Mouse (Mus musculus): ENCODE measurements around the gene Ankrd24. TPM values are rescaled to one million over a fixed set of nuclear protein-coding genes. Genes with fewer than 3 reads are reported as not detected.
A peak's percentile ranks its signal among the peaks of the same experiment; 100 is the strongest.

The Ankrd24 gene
- polyA plus RNA-seq, 1 experiment from 2014 or later = 4.1 TPM

DNA sequence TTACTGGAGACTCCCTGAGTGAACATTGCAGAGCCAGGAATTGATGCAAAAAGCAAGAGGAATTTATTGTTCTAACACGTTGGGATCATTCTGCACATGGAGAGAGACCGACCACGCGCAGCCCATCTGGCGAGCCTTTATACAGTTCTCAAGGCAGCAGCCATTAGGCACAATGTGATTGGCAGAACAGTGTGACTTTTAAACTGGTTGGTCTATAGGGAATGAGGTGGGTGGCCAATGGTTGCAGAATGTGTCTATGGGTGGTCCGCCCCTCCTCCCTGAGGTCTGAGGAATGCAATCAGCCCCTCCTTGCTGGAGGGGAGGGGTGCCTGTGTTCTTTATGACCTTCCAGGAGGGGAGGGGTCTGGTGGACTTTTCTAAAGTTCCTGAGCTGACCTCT, 12.9 kb upstream of the Ankrd24 start:
- Histone ChIP-seq H3K4me1 (replicated peaks; ENCODE audit: control insufficient read depth, insufficient read depth, low read length) (no peaks in the 10 kb centered on the region), H3K9me3 (ENCODE audit: control insufficient read depth, low read length) (no peaks in the 10 kb centered on the region), H3K9ac (ENCODE audit: low read length) (no peak overlapping the region), H3K4me3 (ENCODE audit: low read depth, low read length) (no peak overlapping the region), H3K36me3 (ENCODE audit: control insufficient read depth, insufficient read depth, low read length) (no peaks in the 10 kb centered on the region), H3K27ac (ENCODE audit: low read depth, low read length) (no peak overlapping the region), H3K4me2 (ENCODE audit: low read depth, low read length, severe bottlenecking) (no peak overlapping the region), H3K27me3 (ENCODE audit: control insufficient read depth, insufficient read depth, low read length) (no peaks in the 10 kb centered on the region)
- WGBS = 69% methylated on average over 6 of the region's 6 CpGs
- DNase-seq (ENCODE audit: low spot score) (no peak), ATAC-seq (replicated peaks; ENCODE audit: low FRiP score) (no peak)

- ATAC-seq (replicated peaks; ENCODE audit: low FRiP score) = no peak
- no peak overlapping the region for H3K27ac ChIP-seq (ENCODE audit: low read depth, low read length)
Measured at GRCm38 (mm10) chr10:81619976-81620375, 8.4 kb upstream of the Ankrd24 start.

GRCm38 (mm10) chr10:81620786-81621185, 7.6 kb upstream of the Ankrd24 start:
- Histone ChIP-seq H3K27ac (ENCODE audit: low read depth, low read length) (no peak overlapping the region), H3K4me1 (replicated peaks; ENCODE audit: control insufficient read depth, insufficient read depth, low read length) (no peaks in the 10 kb centered on the region), H3K9ac (ENCODE audit: low read length) (no peak overlapping the region), H3K4me3 (ENCODE audit: low read depth, low read length) (no peak overlapping the region), H3K9me3 (ENCODE audit: control insufficient read depth, low read length) (no peaks in the 10 kb centered on the region), H3K4me2 (ENCODE audit: low read depth, low read length, severe bottlenecking) (no peak overlapping the region), H3K36me3 (ENCODE audit: control insufficient read depth, insufficient read depth, low read length) (no peaks in the 10 kb centered on the region; the same call in 1 of the 2 replicates), H3K27me3 (ENCODE audit: control insufficient read depth, insufficient read depth, low read length) (no peaks in the 10 kb centered on the region)
- DNase-seq (ENCODE audit: low spot score) (no peak), ATAC-seq (replicated peaks; ENCODE audit: low FRiP score) (no peak)
- WGBS = 67% methylated on average over 9 of the region's 9 CpGs

More at GRCm38 (mm10) chr10:81619976-81620375, 8.4 kb upstream of the Ankrd24 start:
- no peak overlapping the region for H3K4me2 ChIP-seq (ENCODE audit: low read depth, low read length, severe bottlenecking)
- H3K27me3 ChIP-seq (ENCODE audit: control insufficient read depth, insufficient read depth, low read length) = no peaks in the 10 kb centered on the region
- no peaks in the 10 kb centered on the region; the same call in 1 of the 2 replicates for H3K36me3 ChIP-seq (ENCODE audit: control insufficient read depth, insufficient read depth, low read length)
- WGBS = 89% methylated on average over 5 of the region's 5 CpGs
- DNase-seq (ENCODE audit: low spot score) = no peak
- H3K4me1 ChIP-seq (replicated peaks; ENCODE audit: control insufficient read depth, insufficient read depth, low read length) = no peaks in the 10 kb centered on the region
- no peak overlapping the region for H3K9ac ChIP-seq (ENCODE audit: low read length)
- no peaks in the 10 kb centered on the region for H3K9me3 ChIP-seq (ENCODE audit: control insufficient read depth, low read length)
- no peak overlapping the region for H3K4me3 ChIP-seq (ENCODE audit: low read depth, low read length)

DNA sequence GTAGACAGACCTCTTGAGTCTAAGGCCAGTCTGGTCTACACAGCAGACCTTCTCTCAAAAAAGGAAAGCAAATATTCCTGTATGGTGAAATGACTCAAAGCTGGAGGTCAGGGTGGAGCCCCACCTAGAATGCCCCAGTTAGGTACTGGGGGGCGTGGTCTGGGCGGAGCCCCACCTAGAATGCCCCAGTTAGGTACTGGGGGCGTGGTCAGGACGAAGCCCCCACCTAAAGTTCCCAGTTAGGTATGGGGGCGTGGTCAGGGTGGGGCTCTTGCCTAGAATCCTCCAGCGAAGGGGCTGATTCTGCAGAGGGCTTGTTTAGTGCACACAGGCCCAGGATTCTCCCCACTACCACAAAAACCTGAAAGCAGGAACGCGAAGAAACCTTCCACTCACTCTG, 4.9 kb upstream of the Ankrd24 start:
- Histone ChIP-seq H3K9me3 (ENCODE audit: control insufficient read depth, low read length) (no peaks in the 10 kb centered on the region), H3K4me1 (replicated peaks; ENCODE audit: control insufficient read depth, insufficient read depth, low read length) (peaks cover 8% of the 10 kb centered on the region), H3K9ac (ENCODE audit: low read length) (no peak overlapping the region), H3K4me3 (ENCODE audit: low read depth, low read length) (no peak overlapping the region), H3K27me3 (ENCODE audit: control insufficient read depth, insufficient read depth, low read length) (no peaks in the 10 kb centered on the region), H3K36me3 (ENCODE audit: control insufficient read depth, insufficient read depth, low read length) (no peaks in the 10 kb centered on the region; the same call in 1 of the 2 replicates), H3K4me2 (ENCODE audit: low read depth, low read length, severe bottlenecking) (no peak overlapping the region), H3K27ac (ENCODE audit: low read depth, low read length) (no peak overlapping the region)
- DNase-seq (ENCODE audit: low spot score) (no peak), ATAC-seq (replicated peaks; ENCODE audit: low FRiP score) (no peak)
- WGBS = 60% methylated on average over 8 of the region's 8 CpGs

DNA sequence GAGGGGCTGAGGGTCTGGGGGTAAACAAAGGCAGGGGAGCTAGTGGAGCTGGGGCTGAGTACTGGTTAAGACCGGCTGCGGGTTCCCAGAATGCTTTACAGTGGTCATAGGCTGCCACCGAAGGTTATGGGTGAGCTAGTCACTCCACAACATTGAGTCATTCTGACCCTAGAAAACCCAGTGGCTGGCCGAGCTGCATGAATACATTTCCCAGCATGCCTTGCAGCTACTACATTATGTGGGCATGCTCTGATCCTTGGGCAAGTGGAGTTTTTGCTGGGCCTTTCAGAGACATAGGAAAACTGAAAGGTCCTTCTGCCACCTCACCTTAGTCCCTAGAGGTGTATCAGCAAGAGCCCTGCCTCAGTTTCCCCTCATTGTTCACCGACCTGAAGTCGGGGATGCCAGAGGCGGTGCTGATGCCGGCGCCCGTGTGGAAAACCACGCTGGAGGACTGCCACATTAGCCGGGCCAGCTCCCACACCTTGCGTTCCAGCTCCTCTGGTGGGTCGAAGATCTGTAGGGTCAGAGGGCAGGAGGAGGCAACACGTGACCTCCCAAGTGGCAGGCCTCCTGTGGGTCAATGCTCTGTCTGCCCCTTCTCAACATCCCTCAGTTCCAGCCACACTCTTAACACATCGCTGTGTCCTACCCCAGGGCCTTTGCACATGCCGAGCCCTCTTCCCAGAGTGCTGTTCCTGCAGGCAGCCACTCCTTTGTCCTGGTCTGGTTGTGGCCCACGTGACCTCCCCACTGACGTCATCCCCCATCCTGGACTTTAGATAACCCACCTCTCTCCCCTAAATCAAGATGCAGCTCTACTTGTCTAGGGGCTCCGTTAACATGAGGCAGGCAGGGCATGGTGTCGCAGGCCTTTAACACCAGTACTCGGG, 2.0 kb upstream of the Ankrd24 start:
- H3K4me1 ChIP-seq (replicated peaks; ENCODE audit: control insufficient read depth, insufficient read depth, low read length) = peaks cover 8% of the 10 kb centered on the region
- H3K27ac ChIP-seq (ENCODE audit: low read depth, low read length) = peak overlapping the region; percentile 82; the same call in 1 of the 2 replicates
- DNase-seq (ENCODE audit: low spot score) (no peak), ATAC-seq (replicated peaks; ENCODE audit: low FRiP score) (peak; percentile 1; the same call in 1 of the 2 replicates)
- H3K4me3 ChIP-seq (ENCODE audit: low read depth, low read length) = peak overlapping the region; percentile 71
- no peaks in the 10 kb centered on the region for H3K9me3 ChIP-seq (ENCODE audit: control insufficient read depth, low read length)
- H3K27me3 ChIP-seq (ENCODE audit: control insufficient read depth, insufficient read depth, low read length) = no peaks in the 10 kb centered on the region
- WGBS = 93% methylated on average over 22 of the region's 22 CpGs
- H3K36me3 ChIP-seq (ENCODE audit: control insufficient read depth, insufficient read depth, low read length) = no peaks in the 10 kb centered on the region; the same call in 1 of the 2 replicates
- peak overlapping the region; percentile 80 for H3K4me2 ChIP-seq (ENCODE audit: low read depth, low read length, severe bottlenecking)
- H3K9ac ChIP-seq (ENCODE audit: low read length) = peak overlapping the region; percentile 85

DNA sequence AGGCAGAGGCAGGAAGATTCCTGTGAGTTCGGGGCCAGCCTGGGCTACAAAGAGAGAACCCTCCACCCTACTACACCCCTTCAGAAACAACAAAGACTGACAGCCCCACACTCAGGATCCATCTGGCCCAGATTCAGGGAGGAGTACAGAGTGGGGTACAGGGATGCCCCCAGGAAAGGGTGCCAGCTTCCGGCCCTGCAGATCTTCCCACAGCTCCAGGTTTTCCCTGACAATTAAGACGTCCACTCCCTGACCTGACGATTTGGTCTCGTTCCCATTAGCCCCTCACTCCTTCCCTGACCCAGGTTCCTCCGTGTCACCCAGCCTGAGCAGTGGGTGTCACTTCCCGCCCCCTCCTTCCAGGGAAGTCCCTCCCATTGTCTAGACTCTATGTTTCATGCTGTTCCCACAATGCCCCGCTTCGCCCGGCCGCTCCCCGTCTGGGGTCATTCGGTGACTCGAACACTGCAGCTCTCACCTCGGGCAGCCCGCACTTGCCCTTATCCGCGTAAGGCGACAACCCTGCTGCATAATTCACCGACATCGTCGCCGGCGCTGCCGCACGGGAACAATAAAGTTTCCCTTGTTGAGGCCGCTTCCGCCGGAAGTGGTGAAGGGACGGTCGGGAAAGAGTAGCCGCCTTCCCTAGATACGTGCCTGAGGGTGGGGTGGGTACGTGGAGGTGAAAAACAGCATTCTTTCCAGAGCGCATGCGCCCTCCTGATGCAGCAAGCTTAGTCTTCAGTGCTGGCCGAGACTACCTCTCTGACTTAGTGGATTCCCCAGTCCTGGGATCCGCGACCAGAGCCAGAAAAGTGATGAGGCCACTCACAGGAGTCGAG, 1.1 kb upstream of the Ankrd24 start, which contains the start of gene Sirt6:
Gene Sirt6, minus strand, starts transcription at position 804 of the 842 bp plus-strand sequence.
- DNase-seq (ENCODE audit: low spot score) = peak; percentile 94
- ATAC-seq (replicated peaks; ENCODE audit: low FRiP score) = peak; percentile 91
- Histone ChIP-seq H3K27me3 (ENCODE audit: control insufficient read depth, insufficient read depth, low read length) (no peaks in the 10 kb centered on the region), H3K27ac (ENCODE audit: low read depth, low read length) (peak within 1 kb of the TSS; percentile 82), H3K36me3 (ENCODE audit: control insufficient read depth, insufficient read depth, low read length) (no peaks in the 10 kb centered on the region; the same call in 1 of the 2 replicates), H3K4me3 (ENCODE audit: low read depth, low read length) (peak within 1 kb of the TSS; percentile 71), H3K4me1 (replicated peaks; ENCODE audit: control insufficient read depth, insufficient read depth, low read length) (peaks cover 8% of the 10 kb centered on the region), H3K9ac (ENCODE audit: low read length) (peak within 1 kb of the TSS; percentile 85), H3K4me2 (ENCODE audit: low read depth, low read length, severe bottlenecking) (peak within 1 kb of the TSS; percentile 80), H3K9me3 (ENCODE audit: control insufficient read depth, low read length) (no peaks in the 10 kb centered on the region)
- WGBS = 5% methylated on average over 40 of the region's 40 CpGs

GRCm38 (mm10) chr10:81627836-81628220, 512 bp upstream of the Ankrd24 start:
- Histone ChIP-seq H3K27me3 (ENCODE audit: control insufficient read depth, insufficient read depth, low read length) (no peaks in the 10 kb centered on the region), H3K9ac (ENCODE audit: low read length) (peak overlapping the region; percentile 85), H3K4me1 (replicated peaks; ENCODE audit: control insufficient read depth, insufficient read depth, low read length) (peaks cover 8% of the 10 kb centered on the region), H3K9me3 (ENCODE audit: control insufficient read depth, low read length) (no peaks in the 10 kb centered on the region), H3K4me3 (ENCODE audit: low read depth, low read length) (peak overlapping the region; percentile 71), H3K36me3 (ENCODE audit: control insufficient read depth, insufficient read depth, low read length) (no peaks in the 10 kb centered on the region; the same call in 1 of the 2 replicates), H3K4me2 (ENCODE audit: low read depth, low read length, severe bottlenecking) (peak overlapping the region; percentile 80), H3K27ac (ENCODE audit: low read depth, low read length) (peak overlapping the region; percentile 82)
- DNase-seq (ENCODE audit: low spot score) = no peak
- 68% methylated on average over 7 of the region's 7 CpGs for WGBS
- peak; percentile 47 for ATAC-seq (replicated peaks; ENCODE audit: low FRiP score)

Measured in forebrain, embryonic 11.5 days (tissue).